In genomic region chr12:19175631-19176030, GRCm38 (mm10) we compare ENCODE assay signal across 13 mouse cellular contexts.
A peak's percentile ranks its signal among the peaks of the same experiment; 100 is the strongest.
DNase-seq lines count a peak whose midpoint lies in the region; ATAC-seq and TF ChIP-seq lines count a peak whose summit lies in the region.
"Had no signal": no experiment of that assay in that cellular context is flagged by ENCODE, and none has a peak within 500 bp of the region (broad histone marks: within the 10 kb centered on the region; RNA-seq: fewer than 3 reads in every experiment).

No protein-coding gene starts in this region.

- no peak overlapping the region for H3K9ac ChIP-seq in liver, embryonic 11.5 days (ENCODE audit: low read depth, low read length)
- H3K9ac ChIP-seq in ES-E14 (ENCODE audit: insufficient read depth, low read depth, low read length, poor library complexity, severe bottlenecking), result peak overlapping the region; percentile 89
- H3K9ac ChIP-seq: heart, embryonic 13.5 days; liver, embryonic 14.5 days had no signal

- TF ChIP-seq POLR2A in thymus, adult 2 months (IDR thresholded peaks at IDR 0.05; ENCODE audit: control insufficient read depth, extremely low read depth, insufficient read depth, low read length, poor library complexity), result no peak

- 9% methylated on average over 30 of the region's 43 CpGs for WGBS in liver, embryonic 11.5 days
- WGBS in thymus, adult 2 months, result 38% methylated on average over 40 of the region's 43 CpGs

- peak; percentile 3 for DNase-seq in embryo, embryonic 11.5 days (ENCODE audit: low read depth, low spot score)
- DNase-seq in embryo, embryonic 9.5 days (ENCODE audit: extremely low spot score), result no peak
- DNase-seq in liver, result peak; percentile 3
- no peak for DNase-seq in liver, embryonic 11.5 days (ENCODE audit: low spot score)
- DNase-seq in ES-E14 (ENCODE audit: low read depth, low spot score), result peak; percentile 73
- no peak for DNase-seq in thymus, adult 2 months
- DNase-seq: kidney, postnatal 25 days; thymus, postnatal 25 days had no signal

- H3K9me3 ChIP-seq in liver, embryonic 11.5 days (ENCODE audit: control insufficient read depth, low read length), result peaks cover 6% of the 10 kb centered on the region
- H3K9me3 ChIP-seq in ES-E14 (ENCODE audit: control insufficient read depth, insufficient read depth, low read depth, low read length), result no peaks in the 10 kb centered on the region

- no peaks in the 10 kb centered on the region for H3K27me3 ChIP-seq in liver, embryonic 11.5 days (replicated peaks; ENCODE audit: control insufficient read depth, insufficient read depth, low read length)
- H3K27me3 ChIP-seq in thymus, adult 2 months (ENCODE audit: control insufficient read depth, insufficient read depth, low read length), result no peaks in the 10 kb centered on the region
- H3K27me3 ChIP-seq: heart, embryonic 13.5 days had no signal

- ATAC-seq in liver, embryonic 11.5 days (replicated peaks; ENCODE audit: low FRiP score), result no peak
- ATAC-seq in megakaryocyte progenitor cell, adult 5-6 weeks (replicated peaks; ENCODE audit: poor library complexity), result peak; percentile 23; the same call in 1 of the 2 replicates
- ATAC-seq in activated CD4-positive, CD25-positive, alpha-beta regulatory T cell, adult 4 months, result no peak

- TF ChIP-seq CTCF in thymus, adult 2 months (IDR thresholded peaks at IDR 0.05; ENCODE audit: borderline replicate concordance, control insufficient read depth, extremely low read depth, insufficient read depth, low read length, poor library complexity), result no peak

- no peaks in the 10 kb centered on the region for H3K36me3 ChIP-seq in liver, embryonic 11.5 days (ENCODE audit: control insufficient read depth, insufficient read depth, low read length)
- no peaks in the 10 kb centered on the region for H3K36me3 ChIP-seq in ES-E14 (ENCODE audit: control insufficient read depth, insufficient read depth, low read length, poor library complexity, severe bottlenecking)
- H3K36me3 ChIP-seq in thymus, adult 2 months (ENCODE audit: control insufficient read depth, insufficient read depth, low read length), result no peaks in the 10 kb centered on the region
- H3K36me3 ChIP-seq: heart, embryonic 13.5 days had no signal

- in situ Hi-C loops in ES-E14 (cut with MboI; ENCODE audit: low sequenced_read_pairs in 2 of 2, unreplicated experiment in 2 of 2), result loop anchor here (25.0 kb wide), 2 partner anchors 237 to 762 kb away; no protein-coding TSS in a partner anchor

- H3K27ac ChIP-seq in liver, embryonic 11.5 days (ENCODE audit: low read depth, low read length), result no peak overlapping the region
- peak overlapping the region; percentile 89 for H3K27ac ChIP-seq in ES-E14 (ENCODE audit: insufficient read depth, low read depth, low read length, poor library complexity, severe bottlenecking)
- H3K27ac ChIP-seq in thymus, adult 2 months (ENCODE audit: control insufficient read depth, insufficient read depth, low read length), result no peak overlapping the region
- H3K27ac ChIP-seq: heart, embryonic 13.5 days; liver, embryonic 14.5 days had no signal

- H3K4me2 ChIP-seq in liver, embryonic 11.5 days, result no peak overlapping the region
- H3K4me2 ChIP-seq: heart, embryonic 13.5 days had no signal

- no peaks in the 10 kb centered on the region for H3K4me1 ChIP-seq in liver, embryonic 11.5 days (replicated peaks; ENCODE audit: control insufficient read depth, insufficient read depth, low read length)
- H3K4me1 ChIP-seq in ES-E14 (ENCODE audit: control insufficient read depth in 2 of 2, insufficient read depth in 2 of 2, low read length in 2 of 2, poor library complexity in 1 of 2), result no peaks in the 10 kb centered on the region
- H3K4me1 ChIP-seq in thymus, adult 2 months (replicated peaks; ENCODE audit: control insufficient read depth, insufficient read depth, low read length), result no peaks in the 10 kb centered on the region
- H3K4me1 ChIP-seq: heart, embryonic 13.5 days had no signal

- no peak overlapping the region for H3K4me3 ChIP-seq in liver, embryonic 11.5 days (ENCODE audit: low read depth, low read length)
- H3K4me3 ChIP-seq in ES-E14 (ENCODE audit: insufficient read depth in 1 of 2, low read depth in 1 of 2, low read length in 2 of 2, poor library complexity in 1 of 2, severe bottlenecking in 1 of 2), result peak overlapping the region; percentile 76 to 82
- H3K4me3 ChIP-seq in thymus, adult 2 months (ENCODE audit: control insufficient read depth, insufficient read depth, low read length), result no peak overlapping the region
- H3K4me3 ChIP-seq: heart, embryonic 13.5 days; myocyte had no signal

TF ChIP-seq in ES-E14, 5 proteins besides CTCF, POLR2A, EP300 and RAD21:
- TF ChIP-seq CHD2 (IDR thresholded peaks at IDR 0.05; ENCODE audit: low read depth, low read length) (no peak), HCFC1 (IDR thresholded peaks at IDR 0.05; ENCODE audit: borderline replicate concordance, insufficient read depth, low read length) (no peak), ZNF384 (IDR thresholded peaks at IDR 0.05; ENCODE audit: low read depth, low read length) (no peak), ZC3H11A (IDR thresholded peaks at IDR 0.05; ENCODE audit: borderline replicate concordance, low read depth, low read length) (no peak), MAFK (IDR thresholded peaks at IDR 0.05; ENCODE audit: insufficient read depth, low read depth, low read length) (no peak)

Comparison
In these comparisons a context has a peak if more than half of its experiments do, and no peak if none do; other contexts are left out.
1. DNase-seq: peak in embryo, embryonic 11.5 days (single experiment), liver (single experiment) and ES-E14 (single experiment); none in embryo, embryonic 9.5 days (single experiment), liver, embryonic 11.5 days (single experiment) and thymus, adult 2 months (single experiment).
2. H3K4me3 ChIP-seq: peak in ES-E14 (2 of 2); none in liver, embryonic 11.5 days (single experiment) and thymus, adult 2 months (single experiment).